Mouse (Mus musculus) heart, embryonic 14.5 days (tissue): ENCODE measurements around the gene Tmem38b. TPM values are rescaled to one million over a fixed set of nuclear protein-coding genes. Genes with fewer than 3 reads are reported as not detected.

Experiments used
- ATAC-seq: fragments of 200-750 bp; cut with Nextera tagmentation; 2 replicates; pipeline ENCODE4 v1.8.0; 2017; ENCODE audit warnings: low read depth, moderate TSS enrichment; ENCODE audit not compliant: insufficient number of reproducible peaks, insufficient read depth, low FRiP score
- H3K27ac ChIP-seq, 2 experiments: fragments of 200-500 bp in 1 of 2; fragments of 300-500 bp in 1 of 2; sonication (generic) in 1 of 2; replicated peaks in 1 of 2; 2 replicates each; pipeline ENCODE4 v1.5.1; 2012 to 2014; ENCODE audit warnings: low read depth in 2 of 2, low read length in 2 of 2, control low read depth in 1 of 2, mild to moderate bottlenecking in 1 of 2, mixed read lengths in 1 of 2; ENCODE audit not compliant: control insufficient read depth in 1 of 2, insufficient read depth in 1 of 2
- H3K27me3 ChIP-seq: fragments of 300-500 bp; sonication (generic); 2 replicates; pipeline ENCODE4 v1.6.1; 2014; ENCODE audit warnings: mild to moderate bottlenecking, low read length, control low read depth; ENCODE audit not compliant: control insufficient read depth, insufficient read depth
- H3K36me3 ChIP-seq: fragments of 300-500 bp; sonication (generic); 2 replicates; pipeline ENCODE4 v1.6.1; 2014; ENCODE audit warnings: mild to moderate bottlenecking, control low read depth, low read length, mixed read lengths; ENCODE audit not compliant: control insufficient read depth, insufficient read depth
- H3K4me1 ChIP-seq, 2 experiments: fragments of 200-500 bp in 1 of 2; fragments of 300-500 bp in 1 of 2; sonication (generic) in 1 of 2; 2 replicates each; pipeline ENCODE4 v1.6.1; 2012 to 2014; ENCODE audit warnings: low read length in 2 of 2, control low read depth in 1 of 2, mixed read lengths in 1 of 2; ENCODE audit not compliant: control insufficient read depth in 2 of 2, insufficient read depth in 2 of 2
- H3K4me2 ChIP-seq: fragments of 300-500 bp; sonication (generic); 2 replicates; pipeline ENCODE4 v1.6.1; 2014; ENCODE audit warnings: mild to moderate bottlenecking, low read length
- H3K4me3 ChIP-seq, 2 experiments: fragments of 200-500 bp in 1 of 2; fragments of 300-500 bp in 1 of 2; sonication (generic) in 1 of 2; 2 replicates each; pipeline ENCODE4 v1.5.1; 2012 to 2014; ENCODE audit warnings: low read length in 2 of 2, mild to moderate bottlenecking in 2 of 2, control low read depth in 1 of 2, low read depth in 1 of 2, moderate library complexity in 1 of 2; ENCODE audit not compliant: control insufficient read depth in 1 of 2, insufficient read depth in 1 of 2
- H3K9ac ChIP-seq: fragments of 300-500 bp; sonication (generic); 2 replicates; pipeline ENCODE4 v1.6.1; 2014; ENCODE audit warnings: mild to moderate bottlenecking, low read length
- H3K9me3 ChIP-seq: fragments of 300-500 bp; sonication (generic); 2 replicates; pipeline ENCODE4 v1.6.1; 2016; ENCODE audit warnings: low read length, control low read depth; ENCODE audit not compliant: control insufficient read depth
- WGBS: fragments of 180-500 bp; shearing (Covaris S2); extraction: QIAGEN DNeasy Blood & Tissue Kit; methylation state at CpG from one replicate; pipeline ENCODE4 v1.1.7; 2014; 5-methylcytosine and 5-hydroxymethylcytosine counted together
- polyA plus RNA-seq: library from polyadenylated mRNA; unstranded; fragments of >200 nt; fragmentation: Nextera tagmentation; extraction: Ambion mirVana; gene quantifications from 2 replicates; pipeline ENCODE4 v1.2.1, GENCODE M21; 2014

Gene Tmem38b
- polyA plus RNA-seq, 1 experiment from 2014 or later = 11.2 TPM

GRCm38 (mm10) chr4:53846326-53846725, 20.5 kb downstream of the Tmem38b start:
- H3K9ac ChIP-seq = no peak overlapping the region
- H3K4me2 ChIP-seq = no peak overlapping the region
- no peak overlapping the region for H3K27ac ChIP-seq
- H3K9me3 ChIP-seq = no peaks in the 10 kb centered on the region
- H3K4me3 ChIP-seq = no peak overlapping the region
- H3K27me3 ChIP-seq = no peaks in the 10 kb centered on the region
- 56% methylated on average over 2 of the region's 2 CpGs for WGBS
- H3K36me3 ChIP-seq = peaks cover 7% of the 10 kb centered on the region
- ATAC-seq = no peak
- 0 out of 4 replicates have a peak, but pooled peaks cover 0 to 11% of the 10 kb centered on the region in 2 experiments for H3K4me1 ChIP-seq

GRCm38 (mm10) chr4:53847541-53847940, 21.7 kb downstream of the Tmem38b start:
- Histone ChIP-seq H3K27me3 (no peaks in the 10 kb centered on the region), H3K27ac (no peak overlapping the region), H3K9me3 (no peaks in the 10 kb centered on the region), H3K36me3 (peaks cover 9% of the 10 kb centered on the region), H3K4me2 (no peak overlapping the region), H3K4me1 (0 out of 4 replicates have a peak, but pooled peaks cover 0 to 11% of the 10 kb centered on the region in 2 experiments), H3K9ac (no peak overlapping the region), H3K4me3 (no peak overlapping the region)
- no peak for ATAC-seq
- WGBS = 59% methylated on average over 4 of the region's 4 CpGs

DNA sequence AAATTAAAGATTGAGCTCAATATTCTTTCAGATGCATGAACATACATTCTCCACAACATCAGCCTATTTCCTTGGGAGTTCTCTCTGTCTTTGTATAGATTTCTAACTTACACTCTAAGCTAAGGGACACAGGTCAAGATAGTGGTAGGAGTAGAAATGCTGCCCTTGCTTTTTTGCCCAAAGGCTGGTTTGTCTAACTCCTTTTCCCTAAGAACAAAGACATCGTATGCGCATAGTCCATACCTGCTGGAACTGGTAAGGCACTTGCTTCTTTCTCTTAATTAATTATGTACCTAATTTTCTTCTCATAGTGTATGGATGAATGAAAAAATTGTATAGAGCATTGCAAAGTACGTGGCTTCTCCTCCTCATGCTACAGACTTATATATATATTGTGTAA, 22.5 kb downstream of the Tmem38b start:
- Histone ChIP-seq H3K27me3 (no peaks in the 10 kb centered on the region), H3K4me2 (no peak overlapping the region), H3K9ac (no peak overlapping the region), H3K4me3 (no peak overlapping the region), H3K4me1 (0 out of 4 replicates have a peak, but pooled peaks cover 0 to 11% of the 10 kb centered on the region in 2 experiments), H3K27ac (no peak overlapping the region), H3K36me3 (peaks cover 9% of the 10 kb centered on the region), H3K9me3 (no peaks in the 10 kb centered on the region)
- no peak for ATAC-seq
- WGBS = 90% methylated on average over 3 of the region's 3 CpGs

- Histone ChIP-seq H3K27ac (no peak overlapping the region), H3K9ac (no peak overlapping the region), H3K27me3 (no peaks in the 10 kb centered on the region), H3K9me3 (no peaks in the 10 kb centered on the region), H3K4me2 (no peak overlapping the region), H3K4me1 (0 out of 4 replicates have a peak, but pooled peaks cover 0 to 10% of the 10 kb centered on the region in 2 experiments), H3K36me3 (peaks cover 9% of the 10 kb centered on the region), H3K4me3 (no peak overlapping the region)
- no peak for ATAC-seq
- WGBS = 89% methylated on average over 8 of the region's 8 CpGs
These were observed 23.0 kb downstream of the Tmem38b start for GRCm38 (mm10) chr4:53848816-53849215.

DNA sequence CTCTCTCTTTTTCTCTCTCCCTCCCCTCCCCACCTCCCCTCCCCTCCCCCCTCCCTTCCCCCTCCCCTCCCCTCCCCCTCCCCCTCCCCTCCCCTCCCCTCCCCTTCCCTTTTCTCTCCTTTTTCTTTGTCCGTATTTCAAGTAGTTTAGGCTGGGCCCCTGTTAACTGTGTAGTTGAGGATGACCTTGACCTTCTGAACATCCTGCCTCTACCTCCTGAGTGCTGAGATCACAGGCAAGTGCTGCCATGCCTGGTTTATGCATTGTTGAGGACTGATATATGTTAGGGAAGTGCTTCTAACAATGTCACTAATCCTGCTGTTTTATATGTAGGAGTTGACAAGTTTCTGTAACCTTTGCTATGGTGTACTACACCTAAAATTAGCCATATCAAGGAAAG, 24.0 kb downstream of the Tmem38b start:
- no peaks in the 10 kb centered on the region for H3K9me3 ChIP-seq
- no peaks in the 10 kb centered on the region for H3K27me3 ChIP-seq
- H3K27ac ChIP-seq = no peak overlapping the region
- no peak overlapping the region for H3K9ac ChIP-seq
- H3K4me1 ChIP-seq = 0 out of 4 replicates have a peak, but pooled peaks cover 0 to 5% of the 10 kb centered on the region in 2 experiments
- WGBS = no CpG with 5 or more reads among the region's 1 CpGs
- ATAC-seq = no peak
- H3K4me3 ChIP-seq = no peak overlapping the region
- H3K36me3 ChIP-seq = peaks cover 12% of the 10 kb centered on the region
- H3K4me2 ChIP-seq = no peak overlapping the region

DNA sequence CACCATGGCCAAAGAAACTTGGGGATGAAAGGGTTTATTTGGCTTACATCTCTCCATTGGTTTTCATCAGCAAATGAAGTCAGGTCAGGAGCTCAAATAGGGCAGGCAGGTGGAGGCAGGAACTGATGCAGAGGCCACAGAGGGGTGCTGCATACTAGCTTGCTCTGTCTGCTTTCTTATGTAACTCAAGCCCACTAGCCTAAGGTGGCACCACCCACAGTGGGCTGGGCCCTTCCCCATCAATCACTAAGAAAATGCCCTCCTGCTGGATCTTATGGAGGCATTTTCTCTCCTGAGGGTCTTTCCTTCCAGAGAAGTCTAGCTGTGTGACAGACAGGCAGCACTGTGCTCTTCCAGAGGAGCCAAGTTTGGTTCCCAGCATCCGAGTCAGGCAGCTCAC, 27.5 kb downstream of the Tmem38b start:
- Histone ChIP-seq H3K4me2 (no peak overlapping the region), H3K9ac (no peak overlapping the region), H3K27ac (no peak overlapping the region), H3K27me3 (no peaks in the 10 kb centered on the region), H3K4me1 (0 out of 4 replicates have a peak, but pooled peaks cover 0 to 5% of the 10 kb centered on the region in 2 experiments), H3K4me3 (no peak overlapping the region), H3K36me3 (peaks cover 12% of the 10 kb centered on the region), H3K9me3 (no peaks in the 10 kb centered on the region)
- no peak for ATAC-seq
- 93% methylated on average over 1 of the region's 1 CpGs for WGBS

GRCm38 (mm10) chr4:53859944-53860343, 34.1 kb downstream of the Tmem38b start:
- Histone ChIP-seq H3K4me1 (no peaks in the 10 kb centered on the region), H3K9ac (no peak overlapping the region), H3K27ac (no peak overlapping the region), H3K4me3 (no peak overlapping the region), H3K9me3 (no peaks in the 10 kb centered on the region), H3K4me2 (no peak overlapping the region; the same call in 1 of the 2 replicates), H3K36me3 (peaks cover 4% of the 10 kb centered on the region; the same call in 1 of the 2 replicates), H3K27me3 (no peaks in the 10 kb centered on the region)
- 63% methylated on average over 18 of the region's 18 CpGs for WGBS
- ATAC-seq = no peak

- Histone ChIP-seq H3K4me3 (no peak overlapping the region), H3K9me3 (no peaks in the 10 kb centered on the region), H3K4me1 (no peaks in the 10 kb centered on the region), H3K27me3 (no peaks in the 10 kb centered on the region), H3K27ac (no peak overlapping the region), H3K9ac (no peak overlapping the region), H3K36me3 (peaks cover 4% of the 10 kb centered on the region; the same call in 1 of the 2 replicates), H3K4me2 (no peak overlapping the region)
- WGBS = 77% methylated on average over 6 of the region's 6 CpGs
- ATAC-seq = no peak
These were observed 36.3 kb downstream of the Tmem38b start for GRCm38 (mm10) chr4:53862101-53862500.
